Mouse (Mus musculus): ENCODE data around the gene Ncam1. TPM values are rescaled to one million over a fixed set of nuclear protein-coding genes. Genes with fewer than 3 reads are reported as not detected.

The Ncam1 gene
- polyA plus RNA-seq, 1 experiment from 2014 or later: 65.1 TPM

DNA sequence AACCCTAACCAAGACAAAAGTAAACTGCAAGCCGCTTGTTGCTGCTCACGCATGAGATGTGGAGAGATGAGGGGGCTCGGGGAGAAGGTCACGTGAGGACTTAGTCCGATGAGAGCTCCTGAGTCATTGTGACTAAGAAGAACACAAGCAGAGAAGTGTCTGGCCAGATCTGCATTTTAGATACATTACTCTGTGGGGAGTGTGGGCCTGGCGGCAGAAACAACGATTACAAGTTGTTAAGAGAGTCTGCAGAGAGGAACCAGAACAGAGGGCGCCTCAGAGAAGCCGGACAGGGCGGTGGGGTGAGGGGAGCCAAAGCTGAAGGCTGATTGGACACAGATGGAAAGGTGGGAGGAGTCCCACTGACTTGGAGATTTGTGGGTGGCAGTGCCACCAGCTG is 315.4 kb downstream of the Ncam1 start:
- 43% methylated on average over 10 of the region's 10 CpGs for WGBS
- no peaks in the 10 kb centered on the region for H3K9me3 ChIP-seq (ENCODE audit: control insufficient read depth, low read length)

DNA sequence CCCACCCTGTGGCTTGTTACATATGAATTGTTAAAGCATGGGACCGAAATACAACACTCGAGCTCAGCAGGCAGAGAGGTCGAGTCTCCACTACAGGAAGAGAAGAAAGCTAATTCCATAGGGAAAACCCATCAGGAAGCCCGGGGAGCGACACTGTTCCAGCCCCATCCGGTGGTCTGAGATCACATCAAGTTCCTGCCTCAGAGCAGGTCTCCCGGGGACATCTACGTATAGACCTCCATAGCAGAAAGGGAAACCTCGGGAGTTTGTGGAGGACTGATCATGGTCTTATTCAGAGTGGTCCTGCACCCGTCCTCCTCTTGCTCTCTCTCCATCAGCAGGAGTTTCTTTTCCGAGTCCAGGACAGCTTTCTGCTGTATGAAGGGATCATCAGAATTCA is 326.6 kb downstream of the Ncam1 start:
- H3K4me2 ChIP-seq (ENCODE audit: low read depth, low read length): no peak overlapping the region
- ATAC-seq: no peak
- no peak overlapping the region for H3K4me3 ChIP-seq (ENCODE audit: low read length)
- H3K9ac ChIP-seq (ENCODE audit: low read depth, low read length): no peak overlapping the region
- no peak overlapping the region for H3K27ac ChIP-seq (ENCODE audit: low read length)
- H3K4me1 ChIP-seq (ENCODE audit: control insufficient read depth, insufficient read depth, low read length): no peaks in the 10 kb centered on the region
- no peaks in the 10 kb centered on the region for H3K27me3 ChIP-seq (replicated peaks; ENCODE audit: control insufficient read depth, insufficient read depth, low read length)
- H3K9me3 ChIP-seq (ENCODE audit: control insufficient read depth, low read length): no peaks in the 10 kb centered on the region
- H3K36me3 ChIP-seq (ENCODE audit: control insufficient read depth, insufficient read depth, low read length): no peaks in the 10 kb centered on the region
- WGBS: 70% methylated on average over 11 of the region's 11 CpGs

More for the DNA sequence above, 315.4 kb downstream of the Ncam1 start:
- H3K9ac ChIP-seq (ENCODE audit: low read depth, low read length): no peak overlapping the region
- H3K4me3 ChIP-seq (ENCODE audit: low read length): no peak overlapping the region
- no peaks in the 10 kb centered on the region for H3K36me3 ChIP-seq (ENCODE audit: control insufficient read depth, insufficient read depth, low read length)
- H3K4me1 ChIP-seq (ENCODE audit: control insufficient read depth, insufficient read depth, low read length): peaks cover 7% of the 10 kb centered on the region; the same call in 1 of the 2 replicates
- H3K27ac ChIP-seq (ENCODE audit: low read length): no peak overlapping the region
- no peaks in the 10 kb centered on the region for H3K27me3 ChIP-seq (replicated peaks; ENCODE audit: control insufficient read depth, insufficient read depth, low read length)
- H3K4me2 ChIP-seq (ENCODE audit: low read depth, low read length): no peak overlapping the region
- no peak for ATAC-seq

DNA sequence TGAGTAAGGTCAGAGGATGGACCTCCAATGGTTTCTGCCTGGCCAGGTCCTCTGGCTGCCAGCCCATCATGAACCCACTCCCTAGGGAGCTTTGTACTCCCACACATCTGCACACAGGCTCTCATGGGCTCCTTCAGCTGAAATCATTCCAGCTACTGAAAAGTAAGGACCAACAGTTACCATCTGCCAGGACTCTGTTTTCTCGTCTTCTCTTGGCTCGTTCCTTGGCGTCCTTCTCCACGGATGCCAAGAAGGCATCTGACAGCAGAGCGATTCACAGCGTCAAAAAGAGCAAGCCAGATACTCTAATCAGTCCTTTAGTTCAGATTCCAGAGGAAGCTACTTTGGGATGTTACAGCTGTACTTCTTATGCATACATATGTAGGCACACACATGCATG is 327.8 kb downstream of the Ncam1 start:
- Histone ChIP-seq H3K9me3 (ENCODE audit: control insufficient read depth, low read length) (no peaks in the 10 kb centered on the region), H3K4me3 (ENCODE audit: low read length) (no peak overlapping the region), H3K36me3 (ENCODE audit: control insufficient read depth, insufficient read depth, low read length) (no peaks in the 10 kb centered on the region), H3K4me1 (ENCODE audit: control insufficient read depth, insufficient read depth, low read length) (no peaks in the 10 kb centered on the region), H3K27me3 (replicated peaks; ENCODE audit: control insufficient read depth, insufficient read depth, low read length) (no peaks in the 10 kb centered on the region), H3K4me2 (ENCODE audit: low read depth, low read length) (no peak overlapping the region), H3K27ac (ENCODE audit: low read length) (no peak overlapping the region), H3K9ac (ENCODE audit: low read depth, low read length) (no peak overlapping the region)
- no peak for ATAC-seq
- 79% methylated on average over 6 of the region's 6 CpGs for WGBS

- Histone ChIP-seq H3K27ac (ENCODE audit: low read length) (no peak overlapping the region), H3K36me3 (ENCODE audit: control insufficient read depth, insufficient read depth, low read length) (no peaks in the 10 kb centered on the region), H3K9ac (ENCODE audit: low read depth, low read length) (no peak overlapping the region), H3K4me3 (ENCODE audit: low read length) (no peak overlapping the region), H3K27me3 (replicated peaks; ENCODE audit: control insufficient read depth, insufficient read depth, low read length) (no peaks in the 10 kb centered on the region), H3K9me3 (ENCODE audit: control insufficient read depth, low read length) (no peaks in the 10 kb centered on the region), H3K4me2 (ENCODE audit: low read depth, low read length) (no peak overlapping the region), H3K4me1 (ENCODE audit: control insufficient read depth, insufficient read depth, low read length) (no peaks in the 10 kb centered on the region)
- 92% methylated on average over 19 of the region's 19 CpGs for WGBS
- ATAC-seq: no peak
Observed at GRCm38 (mm10) chr9:49470006-49470405, 328.7 kb downstream of the Ncam1 start.

- H3K9me3 ChIP-seq (ENCODE audit: control insufficient read depth, low read length): no peaks in the 10 kb centered on the region
- H3K27me3 ChIP-seq (replicated peaks; ENCODE audit: control insufficient read depth, insufficient read depth, low read length): no peaks in the 10 kb centered on the region
- H3K4me1 ChIP-seq (ENCODE audit: control insufficient read depth, insufficient read depth, low read length): no peaks in the 10 kb centered on the region
- no peak overlapping the region for H3K4me3 ChIP-seq (ENCODE audit: low read length)
- 90% methylated on average over 3 of the region's 3 CpGs for WGBS
- H3K9ac ChIP-seq (ENCODE audit: low read depth, low read length): no peak overlapping the region
- H3K36me3 ChIP-seq (ENCODE audit: control insufficient read depth, insufficient read depth, low read length): no peaks in the 10 kb centered on the region
- H3K4me2 ChIP-seq (ENCODE audit: low read depth, low read length): no peak overlapping the region
- no peak overlapping the region for H3K27ac ChIP-seq (ENCODE audit: low read length)
- no peak for ATAC-seq
Observed at GRCm38 (mm10) chr9:49456136-49456535, 342.6 kb downstream of the Ncam1 start.

DNA sequence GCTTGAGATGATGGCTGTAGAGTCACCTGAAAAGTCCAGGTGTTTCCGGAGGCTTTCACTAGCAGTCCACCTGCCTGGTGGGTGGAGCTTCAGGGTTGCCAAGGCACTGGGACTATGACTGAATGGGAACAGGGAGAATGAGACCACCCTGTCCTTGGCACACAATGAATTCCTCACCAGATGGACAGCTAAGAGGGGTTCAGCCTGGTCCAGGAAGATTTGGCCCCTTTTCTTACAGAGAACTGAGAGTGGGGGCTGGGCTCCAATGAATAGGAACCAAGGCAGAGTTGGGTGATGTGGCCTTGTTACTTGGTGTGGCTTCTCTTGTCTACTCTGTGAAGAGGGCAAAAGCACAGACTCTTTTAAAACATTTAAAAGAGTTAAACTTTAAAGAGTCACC is 346.3 kb downstream of the Ncam1 start:
- Histone ChIP-seq H3K9ac (ENCODE audit: low read depth, low read length) (no peak overlapping the region), H3K27me3 (replicated peaks; ENCODE audit: control insufficient read depth, insufficient read depth, low read length) (no peaks in the 10 kb centered on the region), H3K4me1 (ENCODE audit: control insufficient read depth, insufficient read depth, low read length) (no peaks in the 10 kb centered on the region), H3K4me2 (ENCODE audit: low read depth, low read length) (no peak overlapping the region), H3K36me3 (ENCODE audit: control insufficient read depth, insufficient read depth, low read length) (no peaks in the 10 kb centered on the region), H3K4me3 (ENCODE audit: low read length) (no peak overlapping the region), H3K9me3 (ENCODE audit: control insufficient read depth, low read length) (no peaks in the 10 kb centered on the region), H3K27ac (ENCODE audit: low read length) (no peak overlapping the region)
- 81% methylated on average over 1 of the region's 1 CpGs for WGBS
- no peak for ATAC-seq

Data from intestine, embryonic 16.5 days (tissue).